In genomic region chr8:122719500-122720065, GRCm38 (mm10) we compare ENCODE assay signal across 8 mouse cellular contexts. TPM values are rescaled to one million over a fixed set of nuclear protein-coding genes. Genes with fewer than 3 reads are reported as not detected.
DNase-seq lines count a peak whose midpoint lies in the region; ATAC-seq lines count a peak whose summit lies in the region.

No protein-coding gene starts in this region.

- WGBS in forebrain, embryonic 16.5 days: 24% methylated on average over 7 of the region's 7 CpGs
- WGBS in limb, embryonic 10.5 days: 30% methylated on average over 7 of the region's 7 CpGs
- WGBS in midbrain, embryonic 13.5 days: 25% methylated on average over 7 of the region's 7 CpGs

- H3K36me3 ChIP-seq in forebrain, embryonic 16.5 days (ENCODE audit: control insufficient read depth, insufficient read depth): no peaks in the 10 kb centered on the region
- no peaks in the 10 kb centered on the region for H3K36me3 ChIP-seq in limb, embryonic 10.5 days
- no peaks in the 10 kb centered on the region for H3K36me3 ChIP-seq in midbrain, embryonic 13.5 days

- 0 out of 2 replicates have a peak, but pooled peaks have one; percentile 13 for ATAC-seq in forebrain, embryonic 16.5 days
- peak; percentile 57 for ATAC-seq in midbrain, embryonic 13.5 days

- peaks cover 24% of the 10 kb centered on the region for H3K4me1 ChIP-seq in forebrain, embryonic 16.5 days (replicated peaks; ENCODE audit: control insufficient read depth, insufficient read depth, low read length)
- peaks cover 35% of the 10 kb centered on the region for H3K4me1 ChIP-seq in limb, embryonic 10.5 days
- peaks cover 36% of the 10 kb centered on the region for H3K4me1 ChIP-seq in midbrain, embryonic 13.5 days (replicated peaks)

- H3K9me3 ChIP-seq in forebrain, embryonic 16.5 days (ENCODE audit: control insufficient read depth, low read length): no peaks in the 10 kb centered on the region
- no peaks in the 10 kb centered on the region for H3K9me3 ChIP-seq in limb, embryonic 10.5 days (replicated peaks)
- no peaks in the 10 kb centered on the region for H3K9me3 ChIP-seq in midbrain, embryonic 13.5 days

- no peak overlapping the region for H3K4me3 ChIP-seq in forebrain, embryonic 16.5 days (replicated peaks; ENCODE audit: low read length)
- peak overlapping the region; percentile 27 for H3K4me3 ChIP-seq in limb, embryonic 10.5 days
- 0 out of 2 replicates have a peak overlapping the region, but pooled peaks have one; percentile 9 for H3K4me3 ChIP-seq in midbrain, embryonic 13.5 days (replicated peaks)

- DNase-seq in retina, postnatal 1 day: peak; percentile 24
- DNase-seq in retina, embryonic 14.5 days (ENCODE audit: low spot score): no peak
- no peak for DNase-seq in limb, embryonic 10.5 days (ENCODE audit: low spot score)
- DNase-seq in frontal cortex, postnatal 14 days (ENCODE audit: low spot score in 2 of 2): no peak
- DNase-seq in Muller cell, postnatal 12 days (ENCODE audit: inconsistent ontology term): no peak
- no peak for DNase-seq in frontal cortex, postnatal 36 days (ENCODE audit: low spot score in 2 of 2)

- peak overlapping the region; percentile 79 for H3K27ac ChIP-seq in forebrain, embryonic 16.5 days (ENCODE audit: low read length)
- peak overlapping the region; percentile 39 for H3K27ac ChIP-seq in limb, embryonic 10.5 days
- peak overlapping the region; percentile 91 for H3K27ac ChIP-seq in midbrain, embryonic 13.5 days

- H3K27me3 ChIP-seq in forebrain, embryonic 16.5 days (replicated peaks; ENCODE audit: control insufficient read depth, insufficient read depth, low read length): no peaks in the 10 kb centered on the region
- H3K27me3 ChIP-seq in limb, embryonic 10.5 days (ENCODE audit: low read depth, poor library complexity, severe bottlenecking): peaks cover 84% of the 10 kb centered on the region
- peaks cover 7% of the 10 kb centered on the region for H3K27me3 ChIP-seq in midbrain, embryonic 13.5 days

- peak overlapping the region; percentile 43; the same call in 1 of the 2 replicates for H3K9ac ChIP-seq in forebrain, embryonic 16.5 days (replicated peaks; ENCODE audit: low read depth, low read length)
- no peak overlapping the region; the same call in 1 of the 2 replicates for H3K9ac ChIP-seq in midbrain, embryonic 13.5 days (replicated peaks)

- peak overlapping the region; percentile 46; the same call in 1 of the 2 replicates for H3K4me2 ChIP-seq in forebrain, embryonic 16.5 days (ENCODE audit: low read length)
- H3K4me2 ChIP-seq in midbrain, embryonic 13.5 days (replicated peaks): peak overlapping the region; percentile 37

RNA-seq across cellular contexts. Expression of gene Cbfa2t3, which starts 20.7 kb away (rescaled TPM):
- polyA plus RNA-seq in forebrain, embryonic 16.5 days (2015; fragmentation: Nextera tagmentation; extraction: Ambion mirVana): 11.6 and 13.8 TPM in 2 replicates
- polyA plus RNA-seq in limb, embryonic 10.5 days (2016; fragmentation: Nextera tagmentation; extraction: Ambion mirVana): 2.0 and 2.8 TPM in 2 replicates
- polyA plus RNA-seq in midbrain, embryonic 13.5 days (2015; fragmentation: Nextera tagmentation; extraction: Ambion mirVana): 20.2 and 20.9 TPM in 2 replicates

RNA-seq across cellular contexts. Expression of gene Acsf3, which starts 55.7 kb away (rescaled TPM):
- polyA plus RNA-seq in forebrain, embryonic 16.5 days (2015; fragmentation: Nextera tagmentation; extraction: Ambion mirVana): 13.6 and 15.9 TPM in 2 replicates
- 18.6 and 19.2 TPM in 2 replicates for polyA plus RNA-seq in limb, embryonic 10.5 days (2016; fragmentation: Nextera tagmentation; extraction: Ambion mirVana)
- polyA plus RNA-seq in midbrain, embryonic 13.5 days (2015; fragmentation: Nextera tagmentation; extraction: Ambion mirVana): 17.9 and 18.7 TPM in 2 replicates

Comparison
In these comparisons a context has a peak if more than half of its experiments do, and no peak if none do; other contexts are left out.
1. H3K27ac ChIP-seq: peak in every context shown above with its lines; median percentile 91 in midbrain, embryonic 13.5 days; 79 in forebrain, embryonic 16.5 days; 39 in limb, embryonic 10.5 days.